Mouse (Mus musculus) lung, embryonic 14.5 days (tissue): ENCODE measurements around the gene Thsd4. TPM values are rescaled to one million over a fixed set of nuclear protein-coding genes. Genes with fewer than 3 reads are reported as not detected.
A peak's percentile ranks its signal among the peaks of the same experiment; 100 is the strongest.

Experiments used
- ATAC-seq: fragments of 200-750 bp; cut with Nextera tagmentation; 2 replicates; pipeline ENCODE4 v1.8.0; 2017; ENCODE audit warnings: mild to moderate bottlenecking, moderate TSS enrichment, moderate library complexity; ENCODE audit not compliant: insufficient read depth
- DNase-seq: peaks from one replicate; pipeline ENCODE4 v3.0.0-alpha.2; 2015
- H3K27ac ChIP-seq: fragments of 300-500 bp; sonication (generic); 2 replicates; pipeline ENCODE4 v1.5.1; 2014; ENCODE audit warnings: low read depth, mild to moderate bottlenecking, moderate library complexity
- H3K27me3 ChIP-seq: fragments of 300-500 bp; sonication (generic); 2 replicates; pipeline ENCODE4 v1.6.1; 2014; ENCODE audit warnings: low read length, control low read depth; ENCODE audit not compliant: insufficient read depth
- H3K36me3 ChIP-seq: fragments of 300-500 bp; sonication (generic); 2 replicates; pipeline ENCODE4 v1.6.1; 2014; ENCODE audit warnings: control low read depth; ENCODE audit not compliant: insufficient read depth
- H3K4me1 ChIP-seq: fragments of 300-500 bp; sonication (generic); 2 replicates; pipeline ENCODE4 v1.6.1; 2014; ENCODE audit warnings: antibody characterized with exemption, control low read depth; ENCODE audit not compliant: insufficient read depth
- H3K4me2 ChIP-seq: fragments of 300-500 bp; sonication (generic); 2 replicates; pipeline ENCODE4 v1.6.1; 2014; ENCODE audit warnings: mild to moderate bottlenecking
- H3K4me3 ChIP-seq: fragments of 300-500 bp; sonication (generic); 2 replicates; pipeline ENCODE4 v1.5.1; 2014; ENCODE audit warnings: low read depth, low read length
- H3K9ac ChIP-seq: fragments of 300-500 bp; sonication (generic); 2 replicates; pipeline ENCODE4 v1.6.1; 2014
- H3K9me3 ChIP-seq: fragments of 300-500 bp; sonication (generic); 2 replicates; pipeline ENCODE4 v1.6.1; 2016; ENCODE audit warnings: low read depth, low read length, control low read depth
- CTCF ChIP-seq: IDR thresholded peaks from 2 replicates; pipeline ENCODE4 v1.5.1; 2016; ENCODE audit warnings: antibody characterized with exemption, low read depth
- WGBS: fragments of 180-500 bp; shearing (Covaris S2); extraction: QIAGEN DNeasy Blood & Tissue Kit; methylation state at CpG from one replicate; pipeline ENCODE4 v1.1.7; 2014; 5-methylcytosine and 5-hydroxymethylcytosine counted together
- polyA plus RNA-seq: library from polyadenylated mRNA; unstranded; fragments of >200 nt; fragmentation: Nextera tagmentation; extraction: Ambion mirVana; gene quantifications from 2 replicates; pipeline ENCODE4 v1.2.1, GENCODE M21; 2014

Thsd4 gene
- polyA plus RNA-seq, 1 experiment from 2014 or later = 18.5 TPM

DNA sequence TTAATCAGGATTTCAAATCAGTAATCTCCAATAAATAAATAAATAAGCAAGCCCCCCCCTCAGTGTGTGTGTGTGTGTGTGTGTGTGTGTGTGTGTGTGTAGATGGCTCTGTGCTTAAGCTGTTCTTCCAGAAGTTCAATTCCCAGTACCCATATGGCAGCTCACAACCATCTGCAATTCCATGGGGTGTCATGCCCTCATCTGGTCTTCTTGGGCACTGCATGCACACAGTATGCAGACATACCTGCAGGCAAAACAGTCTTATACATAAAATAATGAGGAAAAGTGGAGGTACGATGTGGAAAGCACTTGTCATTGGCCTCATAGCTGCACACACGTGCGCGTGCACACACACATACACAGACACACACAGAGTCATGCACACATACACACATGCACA lies 29.4 kb upstream of the Thsd4 start:
- Histone ChIP-seq H3K4me3 (no peak overlapping the region), H3K36me3 (no peaks in the 10 kb centered on the region), H3K27ac (no peak overlapping the region), H3K9ac (no peak overlapping the region), H3K4me1 (no peaks in the 10 kb centered on the region), H3K27me3 (no peaks in the 10 kb centered on the region), H3K4me2 (no peak overlapping the region), H3K9me3 (no peaks in the 10 kb centered on the region)
- no peak for ATAC-seq
- peak; percentile 51 for TF ChIP-seq CTCF
- 91% methylated on average over 4 of the region's 4 CpGs for WGBS
- no peak for DNase-seq

- no peaks in the 10 kb centered on the region for H3K36me3 ChIP-seq
- no peaks in the 10 kb centered on the region for H3K9me3 ChIP-seq
- H3K27ac ChIP-seq = no peak overlapping the region
- ATAC-seq (peak; percentile 49; the same call in 1 of the 2 replicates), DNase-seq (peak; percentile 81)
- no peaks in the 10 kb centered on the region for H3K27me3 ChIP-seq
- peaks cover 3% of the 10 kb centered on the region; the same call in 1 of the 2 replicates for H3K4me1 ChIP-seq
- WGBS = 22% methylated on average over 4 of the region's 4 CpGs
- H3K4me3 ChIP-seq = no peak overlapping the region
- peak; percentile 85 for TF ChIP-seq CTCF
- H3K4me2 ChIP-seq = no peak overlapping the region
- no peak overlapping the region for H3K9ac ChIP-seq
Measured at GRCm38 (mm10) chr9:60548182-60548581, 26.3 kb upstream of the Thsd4 start.

- H3K27ac ChIP-seq = no peak overlapping the region
- peaks cover 3% of the 10 kb centered on the region; the same call in 1 of the 2 replicates for H3K4me1 ChIP-seq
- H3K4me3 ChIP-seq = no peak overlapping the region
- no peaks in the 10 kb centered on the region for H3K27me3 ChIP-seq
- DNase-seq (no peak), ATAC-seq (no peak)
- H3K9ac ChIP-seq = no peak overlapping the region
- H3K4me2 ChIP-seq = no peak overlapping the region
- H3K36me3 ChIP-seq = no peaks in the 10 kb centered on the region
- TF ChIP-seq CTCF = no peak
- WGBS = 75% methylated on average over 2 of the region's 2 CpGs
- H3K9me3 ChIP-seq = no peaks in the 10 kb centered on the region
Measured at GRCm38 (mm10) chr9:60546169-60546568, 24.3 kb upstream of the Thsd4 start.

DNA sequence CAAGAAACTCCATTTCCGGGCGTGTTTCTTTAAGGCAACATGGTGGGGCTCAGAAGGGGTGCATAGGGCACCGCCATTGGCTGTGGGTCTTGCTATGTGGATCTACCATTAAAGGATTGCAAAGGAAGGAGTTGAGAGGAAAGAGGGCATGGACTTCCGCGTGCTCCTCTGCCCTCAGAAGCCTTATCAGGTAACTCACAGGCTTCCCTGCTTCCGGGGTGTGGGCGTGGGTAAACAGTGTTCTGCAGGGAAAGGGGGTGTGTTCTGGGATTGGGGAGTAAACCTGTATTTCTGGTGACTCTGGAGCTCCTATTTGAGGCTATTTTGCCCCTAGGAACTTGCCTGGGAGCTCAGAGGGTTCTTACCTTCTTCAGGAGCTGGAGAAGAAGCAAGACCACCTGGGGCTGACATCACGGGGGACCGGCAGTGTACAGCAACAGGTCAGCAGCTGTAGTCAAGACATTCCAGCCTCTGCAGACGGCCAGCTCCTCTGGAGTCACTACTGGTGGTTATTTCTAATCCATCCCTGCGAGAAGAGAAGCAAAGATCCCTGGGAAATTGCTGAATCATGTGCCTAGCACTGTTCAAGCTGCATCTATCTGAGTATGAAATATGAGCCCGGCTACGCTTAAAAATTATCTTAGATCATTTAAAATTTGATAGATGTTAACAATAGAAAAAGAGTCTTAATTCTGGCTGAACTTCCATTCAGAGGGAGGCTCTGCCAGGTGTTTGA lies 23.7 kb upstream of the Thsd4 start:
- WGBS = 59% methylated on average over 13 of the region's 13 CpGs
- Histone ChIP-seq H3K4me1 (peaks cover 3% of the 10 kb centered on the region; the same call in 1 of the 2 replicates), H3K4me2 (no peak overlapping the region), H3K9me3 (no peaks in the 10 kb centered on the region), H3K36me3 (no peaks in the 10 kb centered on the region), H3K4me3 (no peak overlapping the region), H3K27ac (no peak overlapping the region), H3K9ac (no peak overlapping the region), H3K27me3 (no peaks in the 10 kb centered on the region)
- no peak for TF ChIP-seq CTCF
- ATAC-seq (no peak), DNase-seq (peak; percentile 9)

DNA sequence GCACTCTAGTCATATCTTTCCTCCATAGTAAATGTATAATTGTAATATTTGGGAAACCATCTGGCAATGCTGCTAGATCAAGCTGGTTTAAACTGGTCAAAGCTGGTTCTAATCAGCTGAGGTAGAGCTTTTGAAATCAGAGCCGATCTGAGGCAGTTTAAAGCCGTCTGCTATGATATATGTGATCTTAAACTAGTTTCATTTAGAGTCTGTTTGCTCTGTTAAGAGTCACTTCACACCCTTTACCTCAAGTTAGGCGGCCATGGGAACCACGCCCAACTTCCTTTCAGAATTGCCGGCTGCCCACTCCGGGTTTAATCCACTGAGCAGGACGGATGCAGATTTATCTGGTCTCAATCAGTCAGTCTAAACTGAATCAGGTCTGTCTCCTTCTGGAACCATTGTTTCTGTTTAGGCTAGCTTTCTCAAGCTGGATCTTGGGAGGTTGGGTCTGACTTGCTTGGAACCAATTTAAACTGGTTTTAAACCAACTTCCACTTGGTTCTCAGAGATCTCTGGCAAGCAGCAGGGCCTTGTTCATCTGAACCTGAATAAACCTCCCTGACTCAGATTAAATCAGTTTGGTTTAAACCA lies 21.7 kb upstream of the Thsd4 start:
- Histone ChIP-seq H3K4me3 (no peak overlapping the region), H3K27me3 (no peaks in the 10 kb centered on the region), H3K36me3 (no peaks in the 10 kb centered on the region), H3K27ac (no peak overlapping the region), H3K9me3 (no peaks in the 10 kb centered on the region), H3K9ac (no peak overlapping the region), H3K4me2 (no peak overlapping the region), H3K4me1 (peaks cover 3% of the 10 kb centered on the region; the same call in 1 of the 2 replicates)
- no peak for TF ChIP-seq CTCF
- DNase-seq (peak; percentile 59), ATAC-seq (no peak)
- WGBS = 37% methylated on average over 7 of the region's 7 CpGs

DNA sequence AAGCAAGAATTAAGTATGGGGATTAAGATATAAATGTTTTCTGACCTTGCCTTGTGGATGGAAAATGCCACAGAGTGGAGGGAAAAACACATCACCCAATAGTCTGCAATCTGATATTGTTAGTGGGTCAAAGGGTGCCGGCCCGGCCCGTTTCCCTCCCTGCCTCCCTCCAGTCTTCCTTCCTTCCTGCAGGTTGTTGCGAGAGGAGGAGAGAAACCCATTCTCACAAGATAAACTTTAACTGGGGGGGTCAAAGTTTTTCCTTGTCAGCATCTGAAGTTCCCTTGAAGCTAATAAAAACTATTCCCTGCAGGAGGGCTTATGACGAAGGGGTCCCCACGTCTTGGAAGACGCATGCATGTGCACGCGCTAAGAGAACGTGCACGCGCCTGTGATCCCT lies 8.5 kb upstream of the Thsd4 start:
- no peak for DNase-seq
- no peaks in the 10 kb centered on the region for H3K36me3 ChIP-seq
- H3K9me3 ChIP-seq = no peaks in the 10 kb centered on the region
- H3K27me3 ChIP-seq = no peaks in the 10 kb centered on the region
- no peak for ATAC-seq
- TF ChIP-seq CTCF = no peak
- peaks cover 26% of the 10 kb centered on the region for H3K4me1 ChIP-seq
- no peak overlapping the region for H3K4me3 ChIP-seq
- H3K4me2 ChIP-seq = no peak overlapping the region
- 76% methylated on average over 12 of the region's 12 CpGs for WGBS
- no peak overlapping the region for H3K9ac ChIP-seq
- no peak overlapping the region for H3K27ac ChIP-seq
